Mouse (Mus musculus) brain, embryonic 14.5 days (tissue): ENCODE measurements at regions not wholly inside any gene's neighbourhood (a gene's known extent, or its start where the extent isn't known, plus 50 kb on each side); places are given as distances from the start of the nearest gene placed in this dataset.

Experiments used
- CTCF ChIP-seq: fragments of 200-500 bp; IDR thresholded peaks from 2 replicates; pipeline ENCODE4 v1.5.1; 2012; ENCODE audit warnings: inconsistent platforms, mild to moderate bottlenecking, moderate library complexity, borderline replicate concordance; ENCODE audit not compliant: insufficient read depth, insufficient read length; ENCODE audit errors: extremely low read depth
- POLR2A ChIP-seq: fragments of 200-500 bp; IDR thresholded peaks from 2 replicates; pipeline ENCODE4 v1.6.1; 2012; ENCODE audit warnings: mild to moderate bottlenecking, inconsistent platforms, borderline replicate concordance; ENCODE audit not compliant: poor library complexity, insufficient read depth, insufficient read length, severe bottlenecking; ENCODE audit errors: extremely low read depth

GRCm38 (mm10) chr4:152836080-152836479, 358.4 kb upstream of the Kcnab2 start:
- no peak for TF ChIP-seq CTCF
- TF ChIP-seq POLR2A, result no peak
